Mouse (Mus musculus) heart, postnatal 14 days (tissue): ENCODE measurements around the gene 6820408C15Rik. TPM values are rescaled to one million over a fixed set of nuclear protein-coding genes. Genes with fewer than 3 reads are reported as not detected.

ENCODE experiments used
- DNase-seq, 2 experiments: peaks; one replicate each; pipeline ENCODE4 v3.0.0; 2021 to 2022
- intact Hi-C: fragments of 180-260 bp; cut with DNase I; formaldehyde crosslinking; loops from one replicate; pipeline ENCODE4 v1.15.1; 2025
- total RNA-seq, 2 experiments: library from RNA; stranded (reverse); gene quantifications; 2 replicates each; pipeline ENCODE4 v1.2.3; 2021

6820408C15Rik gene
- total RNA-seq, 2 experiments from 2014 or later, result 2.6 to 2.7 TPM

DNA sequence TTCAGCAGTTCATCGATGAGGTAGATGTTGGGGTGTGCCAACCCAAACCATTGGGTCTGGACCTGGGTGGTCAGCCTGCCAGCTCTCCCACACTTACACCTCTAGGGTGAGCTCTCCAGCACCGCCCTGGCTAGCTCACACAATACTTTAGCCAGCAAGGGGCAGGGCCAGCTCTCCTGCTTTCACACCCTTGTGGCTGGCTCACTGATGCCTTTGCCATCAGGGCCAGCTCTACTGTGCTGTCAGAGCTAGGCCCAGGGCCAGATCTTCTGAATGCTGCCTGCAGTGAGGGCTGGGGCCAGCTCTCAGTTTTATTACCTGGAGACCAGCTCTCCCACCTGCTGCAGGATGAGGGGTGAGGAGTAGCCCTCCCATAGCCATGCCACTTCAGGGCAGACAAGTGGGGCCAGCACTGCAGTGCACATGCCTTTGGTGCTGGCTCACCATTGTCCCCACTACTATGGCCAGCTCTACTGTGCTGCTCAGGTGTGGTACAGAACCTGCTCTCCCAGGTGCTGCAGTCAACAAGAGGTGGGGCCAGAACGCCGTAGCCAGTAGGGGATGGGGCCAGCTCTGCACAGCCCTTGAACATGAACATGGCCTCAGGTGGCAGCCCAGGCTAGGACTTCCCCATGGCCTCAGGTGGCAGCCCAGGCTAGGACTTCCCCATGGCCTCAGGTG, 36.9 kb downstream of the 6820408C15Rik start:
- DNase-seq, result peak; percentile 33 to 64
- intact Hi-C loops, result loop anchor here (5.0 to 10.0 kb wide), 2 partner anchors 90 to 213 kb away; partner anchors contain the start of genes Defb29 and H13

DNA sequence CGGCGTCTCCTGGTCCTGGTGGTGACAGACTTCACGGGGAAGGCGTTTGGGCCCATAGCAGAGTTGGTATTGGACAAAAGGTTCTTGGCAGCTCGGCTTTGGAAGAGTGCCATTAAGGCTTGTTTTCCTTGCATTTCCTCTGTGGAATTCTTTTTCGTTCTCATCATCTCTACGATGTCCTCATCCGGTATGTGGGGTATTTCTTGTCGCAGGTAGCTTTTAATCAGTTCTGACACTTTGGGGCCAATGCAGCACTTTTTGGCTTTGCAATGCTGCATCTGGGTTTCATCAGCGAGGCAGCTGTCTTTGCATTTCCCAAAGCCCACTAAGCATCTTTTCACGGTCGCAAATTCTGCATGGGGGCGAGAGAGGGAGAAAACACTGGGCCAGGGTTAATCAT, 43.9 kb downstream of the 6820408C15Rik start:
- intact Hi-C loops, result loop anchor here (10.0 kb wide), 1 partner anchor 206 kb away; the partner anchor contains the start of gene H13
- no peak for DNase-seq

DNA sequence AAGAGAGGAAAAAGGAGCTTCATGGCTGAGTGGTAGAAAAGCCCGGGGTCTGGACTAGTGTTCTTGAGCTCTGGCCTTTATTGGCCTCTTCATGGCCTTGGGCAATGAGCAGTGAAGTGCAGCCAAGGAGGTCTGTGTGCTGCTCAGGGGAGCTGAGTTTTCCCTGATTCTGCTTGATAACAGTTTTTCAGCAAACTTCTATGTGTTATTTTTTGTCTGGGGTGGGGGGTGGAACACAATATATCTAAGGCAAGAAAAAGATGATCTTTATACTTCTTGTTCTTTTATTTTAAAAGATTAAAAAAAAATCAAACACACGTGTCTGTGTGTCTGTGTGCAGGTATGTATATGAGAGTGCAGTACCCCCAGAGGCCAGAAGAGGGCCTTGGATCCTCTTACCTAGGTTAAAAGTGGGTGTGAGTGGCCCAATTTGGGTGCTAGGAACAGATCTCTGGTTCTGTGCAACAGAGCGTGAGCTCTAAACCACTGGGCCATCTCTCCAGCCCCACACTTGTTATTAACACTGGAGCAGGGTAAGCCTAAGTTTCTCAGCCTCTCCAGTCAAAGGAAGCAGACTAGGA, 49.3 kb downstream of the 6820408C15Rik start, which contains the start of gene Defb23:
TSS of gene Defb23 (minus strand) at position 51 of the 581 bp plus-strand sequence.
- intact Hi-C loops, result no loop called here
- DNase-seq, result no peak

DNA sequence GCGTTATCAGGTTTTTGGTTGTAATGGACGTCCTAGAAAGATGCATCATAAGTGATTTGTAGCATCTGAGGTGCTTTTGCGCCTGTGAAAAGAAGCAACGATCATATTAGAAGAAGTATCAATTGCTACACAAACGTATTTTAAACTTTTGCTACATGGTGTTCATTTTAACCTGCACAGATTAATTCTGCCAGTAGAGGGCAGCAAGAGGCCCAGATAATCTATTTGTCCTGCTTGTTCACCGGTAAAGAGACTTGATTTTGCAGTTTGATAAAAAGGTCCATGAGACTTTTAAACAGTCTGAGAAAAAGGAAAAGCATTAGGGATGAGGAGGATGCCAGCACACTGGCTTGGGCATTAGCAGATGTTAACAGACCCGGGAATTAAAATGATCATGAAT, 55.6 kb downstream of the 6820408C15Rik start:
- peak; percentile 15 to 56 for DNase-seq

DNA sequence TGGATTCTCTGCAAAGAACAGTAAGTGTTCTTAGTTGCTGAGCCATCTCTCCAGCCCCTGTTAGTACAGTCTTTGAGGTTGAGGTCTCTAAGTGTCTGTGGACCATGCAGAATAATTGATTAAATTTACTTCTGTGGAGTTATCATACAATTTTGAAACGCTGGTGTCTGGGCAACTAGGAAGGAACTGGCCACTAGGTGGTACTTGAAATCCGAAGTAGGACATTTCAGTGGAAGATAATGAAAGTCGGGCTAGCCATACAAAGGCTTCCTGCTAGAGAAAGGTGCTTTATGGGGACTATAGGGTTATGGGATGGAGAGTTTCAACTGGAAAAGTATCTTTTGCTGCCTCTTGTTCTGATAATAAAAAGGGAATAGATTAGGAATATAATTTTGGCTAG, 57.0 kb downstream of the 6820408C15Rik start:
- no peak for DNase-seq
- intact Hi-C loops, result loop anchor here (5.0 kb wide), 1 partner anchor 70 kb away; the partner anchor contains the start of gene Defb29

More for the DNA sequence above, 55.6 kb downstream of the 6820408C15Rik start:
- intact Hi-C loops, result loop anchor here (5.0 kb wide), 1 partner anchor 71 kb away; the partner anchor contains the start of gene Defb29

DNA sequence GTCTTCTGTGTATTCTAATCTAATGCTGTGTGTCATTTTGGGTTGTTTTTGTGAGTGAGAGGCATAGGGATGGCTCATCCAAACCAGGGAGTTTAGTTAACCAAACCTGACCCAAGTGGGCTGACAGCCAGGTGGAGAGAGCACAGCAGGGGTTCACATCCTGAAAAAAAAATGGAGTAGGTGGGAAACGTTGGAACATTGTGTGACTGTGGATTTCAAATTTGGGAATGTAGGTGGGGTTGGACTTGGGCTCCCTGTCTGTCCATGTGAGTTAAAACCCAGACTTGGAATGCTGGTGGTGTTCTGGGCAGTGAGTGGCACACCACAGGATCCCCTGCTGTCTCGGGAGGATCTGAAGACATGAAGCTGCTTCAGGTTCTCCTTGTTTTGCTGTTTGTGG, 61.4 kb downstream of the 6820408C15Rik start, which contains the start of gene Defb20:
TSS of gene Defb20 (plus strand) at position 301 of the 400 bp plus-strand sequence.
- intact Hi-C loops, result no loop called here

DNA sequence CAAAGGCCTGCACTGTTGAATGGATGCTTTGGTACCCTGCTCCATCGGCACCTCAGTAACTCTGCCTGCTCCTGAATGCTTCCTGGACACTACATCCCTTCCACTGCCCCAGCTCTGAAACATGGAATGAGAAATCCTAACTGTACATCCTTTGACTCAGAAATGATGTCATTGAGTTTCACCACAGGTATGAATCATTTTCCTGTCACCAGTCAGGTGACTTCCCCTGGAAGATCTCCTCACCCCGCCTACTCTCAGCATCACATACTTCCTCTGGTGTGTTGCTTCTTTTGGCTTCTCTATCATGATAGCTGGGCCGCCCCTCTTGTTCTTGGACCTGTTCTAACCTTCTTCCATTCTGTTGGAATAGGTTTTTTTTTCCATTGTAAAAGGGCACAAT, 65.5 kb downstream of the 6820408C15Rik start:
- DNase-seq, result no peak
- intact Hi-C loops, result no loop called here

More for the DNA sequence above, 61.4 kb downstream of the 6820408C15Rik start, which contains the start of gene Defb20:
- DNase-seq, result no peak

DNA sequence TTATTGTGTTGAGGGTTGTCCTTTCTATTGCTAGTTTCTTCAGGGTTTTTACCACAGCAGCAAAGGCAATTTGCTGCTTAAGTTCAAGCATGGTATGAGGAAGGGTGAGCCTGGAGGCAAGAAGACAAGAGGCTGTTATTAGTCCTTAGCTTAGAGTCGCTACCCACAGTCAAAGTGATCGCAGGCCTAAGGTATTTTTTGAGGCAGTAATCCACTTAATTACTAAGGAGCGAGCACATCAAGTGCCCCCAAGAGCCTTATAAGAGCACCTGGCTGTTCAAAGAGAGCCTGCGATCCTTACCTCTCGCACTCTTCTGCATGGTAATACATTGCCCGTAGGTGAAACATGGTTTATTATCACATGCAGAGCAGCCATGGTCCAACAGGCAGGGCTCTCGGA, 66.3 kb downstream of the 6820408C15Rik start:
- intact Hi-C loops, result no loop called here
- no peak for DNase-seq

DNA sequence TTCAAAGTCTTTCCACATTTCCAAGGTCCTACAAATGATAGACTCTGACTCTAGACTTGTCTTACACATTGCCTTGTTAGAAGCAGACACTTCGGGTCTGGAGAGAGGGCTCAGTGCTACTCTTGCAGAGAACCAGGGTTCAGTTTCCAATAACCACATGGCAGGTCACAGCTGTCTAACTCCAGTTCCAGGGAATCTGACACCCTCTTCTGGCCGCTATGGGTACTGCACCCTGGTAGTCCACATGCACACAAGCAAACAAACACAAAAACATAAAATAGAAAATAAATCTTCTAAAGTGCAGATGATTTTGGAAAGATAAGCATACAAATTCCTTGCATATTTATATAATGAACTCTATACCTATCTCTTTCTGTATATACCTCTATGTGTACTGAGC, 71.6 kb downstream of the 6820408C15Rik start:
- DNase-seq, result no peak
- intact Hi-C loops, result no loop called here

DNA sequence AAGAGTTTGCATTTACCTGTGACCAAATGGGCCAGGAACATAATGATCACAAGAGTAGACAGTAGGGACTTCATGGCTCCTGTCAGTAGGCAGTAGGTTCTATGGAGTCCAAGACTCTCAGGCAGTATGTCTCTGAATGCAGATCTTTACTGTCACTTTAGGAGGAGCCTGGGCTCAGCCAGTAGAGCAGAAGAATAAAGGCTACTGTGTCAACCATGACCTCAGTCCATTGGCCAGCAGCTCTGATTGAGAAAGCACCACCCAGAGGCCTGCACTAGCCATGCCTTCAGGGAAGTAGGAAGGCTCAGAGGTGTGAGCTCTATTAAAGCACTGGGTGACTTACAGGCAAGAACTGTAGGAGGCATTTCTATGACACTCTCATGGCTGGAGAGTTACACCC, 74.7 kb downstream of the 6820408C15Rik start, which contains the start of gene Defb22:
TSS of gene Defb22 (minus strand) at position 101 of the 400 bp plus-strand sequence.
- DNase-seq, result no peak
- intact Hi-C loops, result no loop called here

DNA sequence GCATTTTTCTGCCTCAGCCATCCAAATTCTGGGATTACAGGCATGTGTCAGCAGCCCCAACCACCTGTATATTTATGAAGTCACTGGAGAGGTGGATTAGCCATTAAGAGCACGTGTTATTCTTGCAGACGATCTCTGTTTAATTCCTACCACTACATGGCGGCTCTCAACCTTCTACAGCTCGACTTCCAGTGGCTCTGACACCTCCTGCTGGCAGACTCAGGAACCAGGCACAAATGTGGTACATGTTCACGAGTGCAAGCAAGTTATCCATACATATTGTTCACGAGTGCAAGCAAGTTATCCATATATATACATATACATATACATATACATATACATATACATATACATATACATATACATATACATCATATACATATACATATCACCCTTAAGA, 77.8 kb downstream of the 6820408C15Rik start:
- intact Hi-C loops, result no loop called here
- no peak for DNase-seq

Other genes with a start within 250 kb of the 6820408C15Rik start
- gene Csnk2a1, start 188.7 kb upstream of the 6820408C15Rik start, total RNA-seq, result 100 to 1,000 TPM in 1 of 2 experiments, 10 to 100 TPM in 1; 98.1 to 101 TPM
- 10 to 100 TPM; 47.5 to 52.1 TPM for gene Tbc1d20, start 121.8 kb upstream of the 6820408C15Rik start, total RNA-seq
- gene Rbck1, start 82.9 kb upstream of the 6820408C15Rik start, total RNA-seq, result 10 to 100 TPM; 69.1 to 71.2 TPM
- 1 to 10 TPM; 3.2 to 3.4 TPM for gene Trib3, start 71.6 kb upstream of the 6820408C15Rik start, total RNA-seq
- not detected for gene Nrsn2, start 38.9 kb upstream of the 6820408C15Rik start, total RNA-seq
- 10 to 100 TPM; 14.4 to 15.5 TPM for gene Sox12, start 17.5 kb upstream of the 6820408C15Rik start, total RNA-seq
- 10 to 100 TPM; 12.0 TPM for gene Zcchc3, start 560 bp upstream of the 6820408C15Rik start, total RNA-seq
- not detected for gene Defb23, start 49.0 kb downstream of the 6820408C15Rik start, total RNA-seq
- not detected for gene Defb20, start 61.5 kb downstream of the 6820408C15Rik start, total RNA-seq
- gene Defb22, start 74.6 kb downstream of the 6820408C15Rik start, total RNA-seq, result not detected
- gene Defb26, start 96.1 kb downstream of the 6820408C15Rik start, total RNA-seq, result not detected
- gene Defb28, start 102.7 kb downstream of the 6820408C15Rik start, total RNA-seq, result not detected
- gene Defb29, start 124.5 kb downstream of the 6820408C15Rik start, total RNA-seq, result not detected
- not detected for gene Gm17416, start 153.8 kb downstream of the 6820408C15Rik start, total RNA-seq
- gene Defb21, start 157.2 kb downstream of the 6820408C15Rik start, total RNA-seq, result not detected
- gene Defb19, start 164.7 kb downstream of the 6820408C15Rik start, total RNA-seq, result not detected
- gene Defb45, start 183.8 kb downstream of the 6820408C15Rik start, total RNA-seq, result not detected
- not detected for gene Defb36, start 188.7 kb downstream of the 6820408C15Rik start, total RNA-seq
- gene Defb25, start 207.5 kb downstream of the 6820408C15Rik start, total RNA-seq, result not detected
- gene Rem1, start 211.4 kb downstream of the 6820408C15Rik start, total RNA-seq, result 10 to 100 TPM in 1 of 2 experiments, 1 to 10 TPM in 1; 9.1 to 11.9 TPM